Mouse (Mus musculus): Measurements from ENCODE around the gene Pim3. TPM values are rescaled to one million over a fixed set of nuclear protein-coding genes. Genes with fewer than 3 reads are reported as not detected.
A peak's percentile ranks its signal among the peaks of the same experiment; 100 is the strongest.

The Pim3 gene
- polyA plus RNA-seq, 1 experiment from 2014 or later: 34.5 TPM

DNA sequence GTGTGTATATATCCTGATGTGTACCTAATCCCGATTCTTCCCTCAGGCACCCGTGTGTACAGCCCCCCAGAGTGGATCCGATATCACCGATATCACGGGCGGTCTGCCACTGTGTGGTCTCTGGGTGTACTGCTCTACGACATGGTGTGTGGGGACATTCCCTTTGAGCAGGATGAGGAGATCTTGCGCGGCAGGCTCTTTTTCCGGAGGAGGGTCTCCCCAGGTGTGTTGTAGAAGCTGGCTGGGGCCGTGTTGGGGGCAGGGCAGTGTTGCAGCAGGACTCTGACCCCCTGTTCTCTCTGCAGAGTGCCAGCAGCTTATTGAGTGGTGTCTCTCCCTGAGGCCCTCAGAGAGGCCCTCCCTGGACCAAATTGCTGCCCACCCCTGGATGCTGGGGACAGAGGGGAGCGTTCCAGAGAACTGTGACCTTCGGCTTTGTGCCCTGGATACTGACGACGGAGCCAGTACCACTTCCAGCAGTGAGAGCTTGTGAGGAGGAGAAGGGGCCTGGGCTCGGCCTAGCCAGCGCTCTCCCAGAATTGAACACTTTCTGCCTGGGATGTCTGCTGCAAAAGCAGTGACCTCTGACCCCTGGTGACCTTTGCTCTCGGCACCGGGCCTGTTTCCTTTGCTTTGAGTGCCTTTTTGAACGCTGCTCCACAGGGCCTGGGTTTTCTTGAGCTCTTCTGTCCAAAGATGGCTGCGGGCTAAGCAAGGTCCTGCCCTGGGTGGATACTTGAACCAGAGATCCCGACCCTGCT, 2.5 kb downstream of the Pim3 start:
- no peaks in the 10 kb centered on the region for H3K27me3 ChIP-seq (ENCODE audit: control insufficient read depth, insufficient read depth, low read length)
- H3K4me2 ChIP-seq (ENCODE audit: low read depth, low read length): peak overlapping the region; percentile 97
- no peak for DNase-seq (ENCODE audit: low spot score)
- WGBS: 19% methylated on average over 22 of the region's 22 CpGs
- peak; percentile 37 for ATAC-seq (replicated peaks; ENCODE audit: insufficient number of reproducible peaks, low FRiP score, low TSS enrichment, low read depth)
- H3K9me3 ChIP-seq (replicated peaks; ENCODE audit: control insufficient read depth, low read length): no peaks in the 10 kb centered on the region
- H3K36me3 ChIP-seq (replicated peaks; ENCODE audit: control insufficient read depth, insufficient read depth, low read depth, low read length): peaks cover 3% of the 10 kb centered on the region
- H3K27ac ChIP-seq (replicated peaks; ENCODE audit: low read depth, low read length): peak overlapping the region; percentile 52; the same call in 1 of the 2 replicates
- peak overlapping the region; percentile 26; the same call in 1 of the 2 replicates for H3K9ac ChIP-seq (replicated peaks; ENCODE audit: low read length)
- peaks cover 12% of the 10 kb centered on the region for H3K4me1 ChIP-seq (ENCODE audit: control insufficient read depth, insufficient read depth, low read length)
- peak overlapping the region; percentile 91 for H3K4me3 ChIP-seq (ENCODE audit: low read depth, low read length)

DNA sequence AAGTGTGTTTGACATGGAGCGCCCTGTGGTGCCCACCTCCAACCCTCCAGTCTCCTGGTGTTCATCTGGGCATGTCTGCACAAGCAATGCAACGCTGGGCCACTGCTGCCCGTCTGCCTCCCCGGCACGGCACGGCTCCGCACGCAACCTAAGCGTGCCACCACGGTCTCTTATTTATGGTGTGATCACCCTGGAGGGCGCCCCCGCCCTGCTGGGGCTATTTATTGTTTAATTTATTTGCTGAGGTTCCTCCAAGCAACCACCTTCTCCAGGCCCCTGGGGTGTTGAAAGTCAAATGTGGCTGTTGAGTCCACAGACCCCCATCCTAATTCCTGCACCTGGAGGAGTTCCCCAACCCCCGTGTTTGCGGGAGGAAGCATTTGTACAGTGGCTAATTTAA, 3.1 kb downstream of the Pim3 start:
- Histone ChIP-seq H3K4me3 (ENCODE audit: low read depth, low read length) (peak overlapping the region; percentile 3; the same call in 1 of the 2 replicates), H3K9me3 (replicated peaks; ENCODE audit: control insufficient read depth, low read length) (no peaks in the 10 kb centered on the region), H3K9ac (replicated peaks; ENCODE audit: low read length) (no peak overlapping the region), H3K27ac (replicated peaks; ENCODE audit: low read depth, low read length) (no peak overlapping the region), H3K4me2 (ENCODE audit: low read depth, low read length) (peak overlapping the region; percentile 97; the same call in 1 of the 2 replicates), H3K27me3 (ENCODE audit: control insufficient read depth, insufficient read depth, low read length) (no peaks in the 10 kb centered on the region), H3K36me3 (replicated peaks; ENCODE audit: control insufficient read depth, insufficient read depth, low read depth, low read length) (peaks cover 3% of the 10 kb centered on the region), H3K4me1 (ENCODE audit: control insufficient read depth, insufficient read depth, low read length) (peaks cover 12% of the 10 kb centered on the region)
- no peak for ATAC-seq (replicated peaks; ENCODE audit: insufficient number of reproducible peaks, low FRiP score, low TSS enrichment, low read depth)
- 74% methylated on average over 14 of the region's 14 CpGs for WGBS
- DNase-seq (ENCODE audit: low spot score): no peak

DNA sequence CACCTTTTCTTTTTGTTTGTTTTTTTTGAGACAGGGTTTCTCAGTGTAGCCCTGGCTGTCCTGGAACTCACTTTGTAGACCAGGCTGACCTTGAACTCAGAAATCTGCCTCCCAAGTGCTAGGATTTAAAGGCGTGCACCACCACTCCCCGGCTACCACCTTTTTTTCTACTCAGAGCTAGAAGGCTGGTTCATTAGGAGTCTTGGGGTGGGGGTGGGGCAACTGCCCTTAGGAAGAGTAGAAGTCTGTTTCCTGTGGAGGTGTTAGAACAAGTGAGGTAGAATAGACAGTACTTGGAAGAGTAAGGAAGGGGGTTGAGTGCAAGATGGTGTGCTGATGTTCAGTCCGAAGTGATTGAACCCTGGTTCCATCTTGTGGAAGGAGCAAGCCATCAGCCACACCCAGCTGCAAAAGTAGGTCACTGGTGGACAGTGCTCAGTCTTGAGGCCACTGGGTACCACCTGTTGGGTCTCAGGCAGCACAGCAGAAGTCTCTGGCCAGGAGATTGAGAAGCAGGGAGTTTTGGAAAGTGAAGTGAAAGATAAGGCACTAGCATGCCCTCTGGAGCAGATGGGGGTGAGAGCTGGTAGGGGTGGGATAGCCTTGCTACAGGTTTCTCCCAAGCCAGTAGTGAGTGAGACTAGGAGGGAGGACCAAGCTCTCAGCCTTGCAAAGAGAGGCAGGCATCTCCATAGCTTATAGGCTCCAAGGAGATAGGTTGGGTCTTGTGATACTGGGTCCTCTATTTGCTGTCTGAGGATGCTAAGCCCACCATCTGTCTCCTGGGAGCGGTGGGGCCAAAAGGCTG, 4.1 kb downstream of the Pim3 start:
- ATAC-seq (replicated peaks; ENCODE audit: insufficient number of reproducible peaks, low FRiP score, low TSS enrichment, low read depth): no peak

DNA sequence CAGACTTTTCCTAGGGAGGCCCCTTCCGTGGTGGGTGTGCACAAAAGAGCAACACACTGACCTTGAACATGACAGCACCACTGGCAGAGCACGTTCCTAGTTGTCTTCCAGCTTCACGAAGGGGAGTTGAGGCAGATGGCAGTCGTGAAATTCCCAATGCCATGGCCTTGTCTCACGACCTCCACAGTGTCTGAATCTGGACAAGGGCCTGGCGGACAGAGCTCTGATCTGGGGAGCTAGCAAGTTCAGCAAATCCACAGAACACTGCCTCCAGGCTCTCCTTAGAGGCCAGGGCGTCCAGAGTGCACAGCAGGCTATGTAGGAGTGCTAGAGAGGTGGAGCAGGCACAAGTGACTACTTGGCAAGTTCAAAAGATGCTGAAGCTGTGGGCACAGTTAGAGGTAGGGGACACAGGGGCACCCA, 5.0 kb downstream of the Pim3 start:
- Histone ChIP-seq H3K4me3 (ENCODE audit: low read depth, low read length) (no peak overlapping the region), H3K9ac (replicated peaks; ENCODE audit: low read length) (no peak overlapping the region), H3K4me2 (ENCODE audit: low read depth, low read length) (no peak overlapping the region; the same call in 1 of the 2 replicates), H3K27ac (replicated peaks; ENCODE audit: low read depth, low read length) (no peak overlapping the region; the same call in 1 of the 2 replicates), H3K4me1 (ENCODE audit: control insufficient read depth, insufficient read depth, low read length) (peaks cover 12% of the 10 kb centered on the region), H3K36me3 (replicated peaks; ENCODE audit: control insufficient read depth, insufficient read depth, low read depth, low read length) (peaks cover 3% of the 10 kb centered on the region), H3K27me3 (ENCODE audit: control insufficient read depth, insufficient read depth, low read length) (no peaks in the 10 kb centered on the region), H3K9me3 (replicated peaks; ENCODE audit: control insufficient read depth, low read length) (no peaks in the 10 kb centered on the region)
- ATAC-seq (replicated peaks; ENCODE audit: insufficient number of reproducible peaks, low FRiP score, low TSS enrichment, low read depth) (no peak), DNase-seq (ENCODE audit: low spot score) (no peak)
- WGBS: 42% methylated on average over 7 of the region's 7 CpGs

More for the DNA sequence above, 4.1 kb downstream of the Pim3 start:
- DNase-seq (ENCODE audit: low spot score): no peak
- H3K27ac ChIP-seq (replicated peaks; ENCODE audit: low read depth, low read length): no peak overlapping the region
- H3K4me3 ChIP-seq (ENCODE audit: low read depth, low read length): no peak overlapping the region
- H3K9ac ChIP-seq (replicated peaks; ENCODE audit: low read length): no peak overlapping the region
- H3K27me3 ChIP-seq (ENCODE audit: control insufficient read depth, insufficient read depth, low read length): no peaks in the 10 kb centered on the region
- no peaks in the 10 kb centered on the region for H3K9me3 ChIP-seq (replicated peaks; ENCODE audit: control insufficient read depth, low read length)
- peaks cover 3% of the 10 kb centered on the region for H3K36me3 ChIP-seq (replicated peaks; ENCODE audit: control insufficient read depth, insufficient read depth, low read depth, low read length)
- H3K4me1 ChIP-seq (ENCODE audit: control insufficient read depth, insufficient read depth, low read length): peaks cover 12% of the 10 kb centered on the region
- H3K4me2 ChIP-seq (ENCODE audit: low read depth, low read length): no peak overlapping the region
- WGBS: 67% methylated on average over 4 of the region's 4 CpGs

DNA sequence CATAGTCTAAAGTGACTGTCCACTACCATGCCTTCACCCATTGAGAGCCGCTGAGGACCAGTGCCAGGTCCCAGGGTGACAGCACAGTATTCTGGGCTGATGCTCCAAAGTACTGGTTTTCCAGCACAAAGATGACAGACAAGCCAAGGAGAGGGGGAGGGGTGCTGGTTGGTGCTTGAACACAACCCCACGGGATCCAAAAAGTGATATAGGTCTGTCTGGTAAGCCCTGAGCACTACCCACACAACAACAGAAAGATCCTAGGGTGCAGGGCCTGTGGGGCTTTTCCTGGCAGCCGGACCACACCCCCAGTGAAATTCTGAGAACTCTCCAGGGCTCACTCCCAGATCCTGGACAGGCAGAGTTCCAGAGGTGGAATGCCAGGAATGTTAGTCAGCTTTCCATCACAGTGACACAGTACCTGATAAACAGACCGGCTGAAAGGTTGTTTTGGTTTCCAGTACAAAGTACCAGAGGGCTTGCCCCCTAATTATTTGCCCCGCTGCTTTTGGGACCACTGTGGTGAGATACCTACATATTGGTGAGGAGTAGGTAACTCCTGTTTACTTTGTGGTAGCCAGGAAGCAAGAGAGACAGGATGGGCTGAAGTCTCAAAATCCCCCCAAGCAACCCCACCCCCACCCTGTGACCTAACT, 5.5 kb downstream of the Pim3 start:
- H3K4me1 ChIP-seq (ENCODE audit: control insufficient read depth, insufficient read depth, low read length): peaks cover 12% of the 10 kb centered on the region
- H3K27ac ChIP-seq (replicated peaks; ENCODE audit: low read depth, low read length): no peak overlapping the region; the same call in 1 of the 2 replicates
- 11% methylated on average over 5 of the region's 5 CpGs for WGBS
- H3K9me3 ChIP-seq (replicated peaks; ENCODE audit: control insufficient read depth, low read length): no peaks in the 10 kb centered on the region
- no peak overlapping the region for H3K9ac ChIP-seq (replicated peaks; ENCODE audit: low read length)
- no peak overlapping the region for H3K4me3 ChIP-seq (ENCODE audit: low read depth, low read length)
- DNase-seq (ENCODE audit: low spot score) (peak; percentile 53), ATAC-seq (replicated peaks; ENCODE audit: insufficient number of reproducible peaks, low FRiP score, low TSS enrichment, low read depth) (no peak)
- no peaks in the 10 kb centered on the region for H3K27me3 ChIP-seq (ENCODE audit: control insufficient read depth, insufficient read depth, low read length)
- no peak overlapping the region; the same call in 1 of the 2 replicates for H3K4me2 ChIP-seq (ENCODE audit: low read depth, low read length)
- peaks cover 3% of the 10 kb centered on the region for H3K36me3 ChIP-seq (replicated peaks; ENCODE audit: control insufficient read depth, insufficient read depth, low read depth, low read length)

DNA sequence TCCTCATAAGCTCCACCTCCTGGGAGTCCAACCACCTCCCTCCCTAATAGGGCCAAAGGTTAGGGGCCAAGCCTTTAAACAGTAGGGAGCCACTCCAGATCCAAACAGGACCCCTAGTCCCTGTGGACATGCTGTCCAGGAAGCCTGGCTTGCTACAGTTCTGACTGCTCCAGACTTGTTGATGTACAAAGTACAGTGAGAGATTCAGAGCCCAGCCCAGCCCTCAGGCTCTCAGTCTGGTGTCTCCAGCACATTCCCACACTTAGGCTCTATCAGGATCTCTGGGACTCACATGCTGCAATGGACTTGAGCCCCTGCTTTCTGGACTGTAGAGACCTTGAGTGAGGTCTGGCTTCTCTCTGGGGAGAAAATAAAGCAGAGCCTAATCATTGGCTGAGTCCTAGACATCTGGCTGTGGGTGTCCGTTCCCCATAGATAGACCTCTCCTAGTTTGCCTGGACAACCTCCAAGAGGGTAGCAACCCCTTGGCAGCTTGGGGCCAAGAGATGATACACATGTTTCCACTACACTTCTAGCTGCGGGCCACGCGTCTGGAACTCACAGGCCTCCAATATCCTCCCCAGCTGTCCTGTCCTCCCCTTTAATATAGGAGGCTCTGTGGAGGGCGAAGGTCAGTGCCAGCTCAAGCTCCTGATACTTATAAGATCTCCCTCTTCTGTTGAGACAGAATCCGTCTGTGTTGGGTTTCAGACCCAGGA, 6.2 kb downstream of the Pim3 start:
- DNase-seq (ENCODE audit: low spot score): peak; percentile 40
- Histone ChIP-seq H3K4me2 (ENCODE audit: low read depth, low read length) (no peak overlapping the region), H3K9ac (replicated peaks; ENCODE audit: low read length) (no peak overlapping the region), H3K36me3 (replicated peaks; ENCODE audit: control insufficient read depth, insufficient read depth, low read depth, low read length) (peaks cover 3% of the 10 kb centered on the region), H3K4me3 (ENCODE audit: low read depth, low read length) (no peak overlapping the region; the same call in 1 of the 2 replicates), H3K9me3 (replicated peaks; ENCODE audit: control insufficient read depth, low read length) (no peaks in the 10 kb centered on the region), H3K27ac (replicated peaks; ENCODE audit: low read depth, low read length) (0 out of 2 replicates have a peak overlapping the region, but pooled peaks have one; percentile 20), H3K27me3 (ENCODE audit: control insufficient read depth, insufficient read depth, low read length) (no peaks in the 10 kb centered on the region), H3K4me1 (ENCODE audit: control insufficient read depth, insufficient read depth, low read length) (peaks cover 12% of the 10 kb centered on the region)
- ATAC-seq (replicated peaks; ENCODE audit: insufficient number of reproducible peaks, low FRiP score, low TSS enrichment, low read depth): no peak
- 68% methylated on average over 6 of the region's 6 CpGs for WGBS

DNA sequence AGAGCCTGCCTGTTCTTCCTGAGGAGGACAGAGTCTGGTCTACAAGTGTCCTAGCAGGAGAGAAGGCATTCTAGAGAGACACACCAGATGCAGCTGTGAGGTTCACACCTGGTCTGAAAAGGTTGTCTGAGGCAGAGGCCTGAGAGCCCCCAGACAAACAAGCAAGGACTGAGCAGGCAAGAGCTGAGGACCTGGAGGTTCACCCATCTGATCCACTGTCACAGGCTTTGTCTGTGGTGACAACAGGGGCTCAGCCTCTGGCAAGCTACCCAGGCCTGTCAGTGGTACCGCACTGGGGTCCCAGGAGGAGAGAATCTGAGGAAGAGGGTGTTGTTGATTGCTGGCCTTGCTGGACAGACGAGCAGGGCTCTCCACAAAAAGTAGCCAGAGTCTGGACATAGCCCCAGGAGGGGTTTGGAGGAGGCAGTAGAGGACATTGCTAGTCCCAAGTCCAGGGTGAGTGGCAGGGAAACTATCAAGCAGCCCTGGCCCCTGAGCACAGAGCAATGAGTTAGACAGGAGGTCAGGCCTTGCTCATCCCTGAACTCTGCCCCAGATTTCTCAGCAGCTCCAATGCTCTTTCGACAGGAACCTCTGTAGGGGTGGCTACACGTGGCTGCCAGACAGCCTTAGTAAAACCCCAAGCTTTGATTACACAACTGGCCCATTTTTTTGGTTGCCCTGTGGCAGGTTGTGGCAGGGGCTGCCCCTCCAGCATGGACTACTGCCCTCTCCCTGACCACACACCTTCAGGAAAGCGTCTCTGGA, 8.6 kb downstream of the Pim3 start:
- H3K27me3 ChIP-seq (ENCODE audit: control insufficient read depth, insufficient read depth, low read length): no peaks in the 10 kb centered on the region
- no peak overlapping the region for H3K4me2 ChIP-seq (ENCODE audit: low read depth, low read length)
- no peaks in the 10 kb centered on the region for H3K9me3 ChIP-seq (replicated peaks; ENCODE audit: control insufficient read depth, low read length)
- H3K36me3 ChIP-seq (replicated peaks; ENCODE audit: control insufficient read depth, insufficient read depth, low read depth, low read length): no peaks in the 10 kb centered on the region
- no peak overlapping the region for H3K4me3 ChIP-seq (ENCODE audit: low read depth, low read length)
- no peak for DNase-seq (ENCODE audit: low spot score)
- no peak overlapping the region for H3K27ac ChIP-seq (replicated peaks; ENCODE audit: low read depth, low read length)
- H3K9ac ChIP-seq (replicated peaks; ENCODE audit: low read length): no peak overlapping the region
- ATAC-seq (replicated peaks; ENCODE audit: insufficient number of reproducible peaks, low FRiP score, low TSS enrichment, low read depth): no peak
- 67% methylated on average over 5 of the region's 5 CpGs for WGBS
- peaks cover 6% of the 10 kb centered on the region; the same call in 1 of the 2 replicates for H3K4me1 ChIP-seq (ENCODE audit: control insufficient read depth, insufficient read depth, low read length)

All from embryonic facial prominence, embryonic 11.5 days (tissue).